Mouse (Mus musculus) cerebellum, adult 2 months (tissue): ENCODE measurements around the gene Cxcl3.

Source experiments
- CTCF ChIP-seq: fragments of 200-500 bp; IDR thresholded peaks from 2 replicates; pipeline ENCODE4 v1.5.1; 2011; ENCODE audit warnings: low read depth, mild to moderate bottlenecking, control low read depth, low read length, moderate library complexity, borderline replicate concordance; ENCODE audit not compliant: insufficient read depth
- POLR2A ChIP-seq: fragments of 200-500 bp; IDR thresholded peaks from 2 replicates; pipeline ENCODE4 v1.6.1; 2011; ENCODE audit warnings: low read length, control low read depth, borderline replicate concordance; ENCODE audit not compliant: insufficient read depth

- TF ChIP-seq CTCF (no peak), POLR2A (no peak)
Observed at GRCm38 (mm10) chr5:90838582-90838981, 52.7 kb downstream of the Cxcl3 start.
